Mouse (Mus musculus): ENCODE results near the gene Pitpnm1. TPM values are rescaled to one million over a fixed set of nuclear protein-coding genes. Genes with fewer than 3 reads are reported as not detected.

Pitpnm1 gene
- polyA plus RNA-seq, 1 experiment: 14.5 TPM

GRCm38 (mm10) chr19:4082219-4082965 is 17.4 kb upstream of the Pitpnm1 start:
- Histone ChIP-seq H3K4me3 (ENCODE audit: insufficient read depth, low read length) (no peak overlapping the region), H3K4me1 (ENCODE audit: control insufficient read depth, insufficient read depth, low read length) (no peaks in the 10 kb centered on the region), H3K27ac (ENCODE audit: insufficient read depth, low read length) (no peak overlapping the region)
- no peak for TF ChIP-seq CTCF (IDR thresholded peaks at IDR 0.05; ENCODE audit: borderline replicate concordance, insufficient read depth, low read length)
- TF ChIP-seq POLR2A (IDR thresholded peaks at IDR 0.05; ENCODE audit: low read depth, low read length): no peak

GRCm38 (mm10) chr19:4083316-4083715 is 16.5 kb upstream of the Pitpnm1 start:
- Histone ChIP-seq H3K4me1 (ENCODE audit: control insufficient read depth, insufficient read depth, low read length) (no peaks in the 10 kb centered on the region), H3K27ac (ENCODE audit: insufficient read depth, low read length) (no peak overlapping the region), H3K4me3 (ENCODE audit: insufficient read depth, low read length) (no peak overlapping the region)
- no peak for TF ChIP-seq POLR2A (IDR thresholded peaks at IDR 0.05; ENCODE audit: low read depth, low read length)
- TF ChIP-seq CTCF (IDR thresholded peaks at IDR 0.05; ENCODE audit: borderline replicate concordance, insufficient read depth, low read length): no peak

DNA sequence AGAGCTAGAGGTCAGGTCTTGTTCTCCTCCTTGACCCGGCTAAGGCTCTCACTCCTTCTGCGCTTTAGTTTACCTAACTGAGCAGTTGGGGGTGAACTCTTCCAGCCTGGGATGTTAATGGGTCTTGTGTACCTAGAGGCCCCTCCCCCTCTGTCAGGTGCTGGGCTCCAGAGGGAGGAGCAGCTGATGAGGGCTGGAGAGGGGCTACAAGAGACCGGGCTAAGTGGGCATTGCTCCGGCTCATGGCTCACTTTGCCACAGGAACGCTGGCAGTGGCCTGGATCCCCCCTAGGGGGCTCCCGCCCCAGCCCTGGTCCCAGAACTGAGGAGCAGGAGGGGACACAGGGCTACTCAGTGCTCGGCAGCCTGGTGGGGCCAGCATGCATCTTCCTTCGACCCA is 16.0 kb upstream of the Pitpnm1 start:
- Histone ChIP-seq H3K4me1 (ENCODE audit: control insufficient read depth, insufficient read depth, low read length) (no peaks in the 10 kb centered on the region), H3K27ac (ENCODE audit: insufficient read depth, low read length) (no peak overlapping the region), H3K4me3 (ENCODE audit: insufficient read depth, low read length) (no peak overlapping the region)
- TF ChIP-seq CTCF (IDR thresholded peaks at IDR 0.05; ENCODE audit: borderline replicate concordance, insufficient read depth, low read length) (no peak), POLR2A (IDR thresholded peaks at IDR 0.05; ENCODE audit: low read depth, low read length) (no peak)

- H3K4me3 ChIP-seq (ENCODE audit: insufficient read depth, low read length): no peak overlapping the region
- no peaks in the 10 kb centered on the region for H3K4me1 ChIP-seq (ENCODE audit: control insufficient read depth, insufficient read depth, low read length)
- TF ChIP-seq CTCF (IDR thresholded peaks at IDR 0.05; ENCODE audit: borderline replicate concordance, insufficient read depth, low read length) (no peak), POLR2A (IDR thresholded peaks at IDR 0.05; ENCODE audit: low read depth, low read length) (no peak)
- H3K27ac ChIP-seq (ENCODE audit: insufficient read depth, low read length): no peak overlapping the region
Observed at GRCm38 (mm10) chr19:4084984-4085383, 14.8 kb upstream of the Pitpnm1 start.

- Histone ChIP-seq H3K27ac (ENCODE audit: insufficient read depth, low read length) (no peak overlapping the region), H3K4me3 (ENCODE audit: insufficient read depth, low read length) (no peak overlapping the region), H3K4me1 (ENCODE audit: control insufficient read depth, insufficient read depth, low read length) (no peaks in the 10 kb centered on the region)
- TF ChIP-seq CTCF (IDR thresholded peaks at IDR 0.05; ENCODE audit: borderline replicate concordance, insufficient read depth, low read length) (no peak), POLR2A (IDR thresholded peaks at IDR 0.05; ENCODE audit: low read depth, low read length) (no peak)
Observed at GRCm38 (mm10) chr19:4086156-4086555, 13.6 kb upstream of the Pitpnm1 start.

GRCm38 (mm10) chr19:4087090-4087489 is 12.7 kb upstream of the Pitpnm1 start:
- no peak for TF ChIP-seq CTCF (IDR thresholded peaks at IDR 0.05; ENCODE audit: borderline replicate concordance, insufficient read depth, low read length)
- TF ChIP-seq POLR2A (IDR thresholded peaks at IDR 0.05; ENCODE audit: low read depth, low read length): no peak
- Histone ChIP-seq H3K27ac (ENCODE audit: insufficient read depth, low read length) (no peak overlapping the region), H3K4me1 (ENCODE audit: control insufficient read depth, insufficient read depth, low read length) (no peaks in the 10 kb centered on the region)

DNA sequence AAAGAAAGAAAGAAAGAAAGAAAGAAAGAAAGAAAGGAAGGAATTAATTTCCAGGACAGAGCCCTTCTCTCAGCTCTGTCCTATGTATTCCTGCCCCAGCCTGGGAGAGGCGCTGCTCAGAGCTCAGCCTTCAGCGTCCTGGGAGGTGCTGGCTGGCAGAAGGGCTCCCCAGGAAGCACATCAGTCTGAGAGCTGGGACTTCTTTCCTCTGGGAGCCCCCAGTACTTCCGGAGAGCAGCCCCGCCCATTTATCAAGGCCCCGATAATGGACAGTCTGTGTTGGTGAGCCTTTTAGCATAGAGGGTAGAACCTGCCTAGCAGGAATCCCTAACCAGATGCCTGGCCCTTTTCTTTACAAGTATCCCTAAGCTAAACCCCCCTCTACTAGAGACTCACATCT is 11.7 kb upstream of the Pitpnm1 start:
- Histone ChIP-seq H3K27ac (ENCODE audit: insufficient read depth, low read length) (no peak overlapping the region), H3K4me1 (ENCODE audit: control insufficient read depth, insufficient read depth, low read length) (no peaks in the 10 kb centered on the region), H3K4me3 (ENCODE audit: insufficient read depth, low read length) (no peak overlapping the region)
- TF ChIP-seq CTCF (IDR thresholded peaks at IDR 0.05; ENCODE audit: borderline replicate concordance, insufficient read depth, low read length): no peak
- no peak for TF ChIP-seq POLR2A (IDR thresholded peaks at IDR 0.05; ENCODE audit: low read depth, low read length)

More at GRCm38 (mm10) chr19:4087090-4087489, 12.7 kb upstream of the Pitpnm1 start:
- no peak overlapping the region for H3K4me3 ChIP-seq (ENCODE audit: insufficient read depth, low read length)

- H3K27ac ChIP-seq (ENCODE audit: insufficient read depth, low read length): no peak overlapping the region
- no peak overlapping the region for H3K4me3 ChIP-seq (ENCODE audit: insufficient read depth, low read length)
- TF ChIP-seq POLR2A (IDR thresholded peaks at IDR 0.05; ENCODE audit: low read depth, low read length) (no peak), CTCF (IDR thresholded peaks at IDR 0.05; ENCODE audit: borderline replicate concordance, insufficient read depth, low read length) (no peak)
- H3K4me1 ChIP-seq (ENCODE audit: control insufficient read depth, insufficient read depth, low read length): no peaks in the 10 kb centered on the region
Observed at GRCm38 (mm10) chr19:4089128-4089527, 10.7 kb upstream of the Pitpnm1 start.

- Histone ChIP-seq H3K4me3 (ENCODE audit: insufficient read depth, low read length) (no peak overlapping the region), H3K4me1 (ENCODE audit: control insufficient read depth, insufficient read depth, low read length) (no peaks in the 10 kb centered on the region), H3K27ac (ENCODE audit: insufficient read depth, low read length) (no peak overlapping the region)
- no peak for TF ChIP-seq POLR2A (IDR thresholded peaks at IDR 0.05; ENCODE audit: low read depth, low read length)
- no peak for TF ChIP-seq CTCF (IDR thresholded peaks at IDR 0.05; ENCODE audit: borderline replicate concordance, insufficient read depth, low read length)
Observed at GRCm38 (mm10) chr19:4090446-4090845, 9.4 kb upstream of the Pitpnm1 start.

GRCm38 (mm10) chr19:4091383-4091782 is 8.4 kb upstream of the Pitpnm1 start:
- TF ChIP-seq CTCF (IDR thresholded peaks at IDR 0.05; ENCODE audit: borderline replicate concordance, insufficient read depth, low read length): no peak
- no peak for TF ChIP-seq POLR2A (IDR thresholded peaks at IDR 0.05; ENCODE audit: low read depth, low read length)
- H3K4me1 ChIP-seq (ENCODE audit: control insufficient read depth, insufficient read depth, low read length): no peaks in the 10 kb centered on the region

More at GRCm38 (mm10) chr19:4091383-4091782, 8.4 kb upstream of the Pitpnm1 start:
- Histone ChIP-seq H3K27ac (ENCODE audit: insufficient read depth, low read length) (no peak overlapping the region), H3K4me3 (ENCODE audit: insufficient read depth, low read length) (no peak overlapping the region)
